Mouse (Mus musculus) retina, adult 2 months (tissue): Measurements from ENCODE around the gene Nmt1.

ENCODE experiments used
- DNase-seq: peaks from one replicate; pipeline ENCODE4 v3.0.0-alpha.2; 2012; ENCODE audit warnings: low read depth, low spot score

Nmt1 gene

DNA sequence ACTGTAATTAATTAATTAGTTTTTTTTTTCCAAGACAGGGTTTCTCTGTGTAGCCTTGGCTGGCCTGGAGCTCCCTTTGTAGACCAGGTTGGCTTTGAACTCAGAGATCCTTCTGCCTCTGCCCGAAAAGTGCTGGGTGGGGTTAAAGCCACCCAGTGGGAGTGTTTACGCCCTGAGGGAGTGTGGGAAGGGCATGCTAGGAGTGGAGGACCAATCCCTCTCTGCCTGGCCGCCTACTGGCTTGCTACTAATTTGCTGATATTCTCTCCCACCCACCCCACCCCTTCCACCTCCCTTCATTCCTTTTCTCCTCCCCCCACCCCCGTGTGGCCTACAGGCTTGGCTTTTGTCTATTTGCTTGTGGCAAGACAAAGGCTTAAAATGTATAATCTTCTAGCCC is 78.4 kb downstream of the Nmt1 start:
- DNase-seq: no peak

DNA sequence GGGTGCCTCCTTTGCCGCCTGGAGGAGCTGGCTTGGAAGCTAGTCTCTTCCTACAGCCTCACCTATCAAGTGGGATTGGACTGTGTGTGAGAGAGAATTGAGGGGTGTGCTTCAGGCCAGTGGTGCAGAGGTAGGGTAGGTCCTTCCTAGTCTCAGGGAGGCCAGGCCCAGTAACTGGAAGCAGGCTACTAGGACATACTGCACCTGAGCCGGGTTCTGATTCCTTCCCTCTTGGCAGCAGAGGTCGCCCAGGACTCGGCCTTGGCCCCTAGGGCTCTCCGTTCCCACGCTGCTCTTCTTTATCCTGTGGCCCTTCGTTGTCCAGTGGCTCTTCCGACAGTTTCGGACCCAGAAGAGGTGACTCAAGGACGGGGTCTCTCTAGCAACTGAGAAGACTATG is 83.3 kb downstream of the Nmt1 start:
- DNase-seq: no peak

DNA sequence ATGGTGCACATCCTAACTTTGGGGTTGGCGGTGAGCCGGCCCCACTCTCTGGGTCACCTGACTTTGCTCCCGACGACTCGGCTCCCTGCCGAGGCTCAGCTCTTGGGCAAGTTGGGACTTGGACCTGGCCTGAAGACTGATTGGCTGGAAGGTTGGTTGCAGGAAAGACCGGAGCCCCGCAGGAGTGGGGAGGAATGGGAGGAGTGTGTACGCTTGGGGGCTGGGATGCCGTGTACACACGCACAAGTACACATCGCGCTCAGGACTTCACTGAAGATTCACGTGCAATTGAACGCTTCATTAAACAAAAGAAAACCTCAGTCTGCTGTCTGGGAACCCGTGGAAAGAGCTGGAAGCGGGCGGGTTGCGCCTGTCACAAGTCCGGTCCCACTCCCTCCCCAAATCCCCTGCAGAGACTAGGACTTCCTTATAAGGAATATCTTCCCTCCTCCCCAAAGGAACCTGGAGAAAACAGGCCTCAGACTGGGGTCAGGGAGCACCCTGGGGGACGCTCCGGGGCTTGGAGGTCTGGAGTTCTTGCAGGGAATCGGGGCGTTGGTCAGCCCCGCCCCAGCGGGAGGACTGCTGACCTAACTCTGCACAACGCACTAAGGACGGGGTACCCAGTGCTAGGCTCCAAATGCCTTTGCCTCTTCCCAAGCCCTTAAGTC is 84.0 kb downstream of the Nmt1 start:
- DNase-seq: no peak

DNA sequence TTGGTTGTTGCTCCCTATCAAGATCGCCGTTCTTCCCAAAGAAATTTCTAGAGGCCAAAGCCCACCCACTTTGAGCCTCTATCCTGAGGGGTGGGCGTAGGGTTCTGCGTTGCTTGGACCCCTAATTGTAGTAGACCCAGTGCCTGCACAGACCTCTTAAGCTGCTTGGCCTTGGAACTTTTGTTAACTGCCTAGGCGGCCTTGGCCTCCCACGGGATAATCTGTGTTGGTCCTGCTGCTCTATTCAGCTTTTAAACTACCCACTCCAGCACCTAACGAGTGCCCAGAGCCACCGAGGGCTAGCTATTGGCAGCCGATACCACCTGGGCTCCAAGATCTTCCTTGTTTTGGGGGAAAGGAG is 84.5 kb downstream of the Nmt1 start:
- DNase-seq: no peak

DNA sequence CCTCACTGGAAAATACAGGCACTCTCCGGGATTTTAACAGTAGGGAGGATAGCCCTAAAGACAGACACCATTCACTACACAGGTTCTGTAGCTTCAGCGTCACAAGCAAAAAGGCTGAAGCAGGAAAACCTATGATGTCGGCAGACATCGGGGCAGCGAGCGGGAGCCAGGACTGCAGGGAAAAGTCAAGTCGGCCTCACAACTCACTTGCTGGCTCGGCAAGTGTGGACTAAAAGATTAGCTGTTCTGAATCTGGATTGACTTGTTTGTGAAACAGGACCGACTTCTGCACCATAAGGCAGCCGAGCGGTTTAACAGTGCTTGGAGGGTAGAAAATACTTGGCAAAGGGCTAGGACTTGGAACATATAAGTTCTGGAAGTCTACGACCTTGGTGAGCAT is 85.0 kb downstream of the Nmt1 start:
- no peak for DNase-seq

DNA sequence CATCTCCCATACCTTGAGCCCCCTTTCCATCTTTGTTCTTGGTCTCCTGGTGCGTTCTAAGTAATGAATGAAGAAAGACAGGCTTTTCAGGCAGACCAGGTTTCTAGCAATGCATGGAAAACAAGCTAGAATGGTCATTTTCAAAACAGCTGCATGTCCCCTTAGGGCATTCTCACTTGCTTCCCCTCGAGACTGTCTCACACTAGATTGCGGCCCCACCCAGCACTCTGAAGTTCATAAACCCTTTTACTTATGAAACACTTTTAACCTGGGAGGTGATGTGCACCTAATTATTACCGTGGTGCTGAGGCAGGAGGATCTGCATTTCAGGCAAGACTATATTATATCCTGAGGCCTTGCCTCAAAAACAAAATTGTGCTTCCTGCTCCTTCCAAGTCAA is 85.8 kb downstream of the Nmt1 start:
- DNase-seq: no peak

DNA sequence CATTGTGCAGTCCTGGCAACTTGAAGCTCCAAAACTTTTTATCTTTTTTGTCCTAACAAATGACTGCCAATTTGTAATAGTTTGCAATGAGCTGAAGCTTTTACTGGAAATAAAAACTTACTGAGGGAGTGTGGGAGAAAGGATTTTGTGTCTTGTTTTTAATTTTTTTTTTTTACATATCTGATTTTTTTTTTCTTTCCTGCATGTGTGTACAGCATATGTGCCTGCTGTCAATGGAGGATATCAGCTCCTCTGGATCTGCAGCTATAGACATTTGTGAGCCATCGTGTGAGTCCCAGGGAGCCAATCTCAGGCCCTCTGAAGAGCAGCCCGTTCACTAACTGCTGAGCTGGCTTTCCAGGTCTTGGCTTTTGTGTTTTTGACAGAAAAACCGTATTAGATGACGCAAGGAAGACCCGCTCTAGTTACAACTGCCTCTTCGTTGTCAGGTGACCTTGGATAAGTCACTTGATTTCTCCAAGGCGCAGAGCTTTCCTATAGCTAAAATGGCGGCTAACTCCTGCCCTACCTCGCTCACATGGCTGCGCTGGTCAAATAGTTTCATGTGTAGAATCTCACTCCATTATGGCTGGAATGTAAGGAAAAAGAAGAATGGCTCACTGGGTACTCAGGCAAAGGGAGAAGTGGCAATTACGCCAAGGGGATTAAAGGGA is 86.4 kb downstream of the Nmt1 start:
- DNase-seq: no peak

DNA sequence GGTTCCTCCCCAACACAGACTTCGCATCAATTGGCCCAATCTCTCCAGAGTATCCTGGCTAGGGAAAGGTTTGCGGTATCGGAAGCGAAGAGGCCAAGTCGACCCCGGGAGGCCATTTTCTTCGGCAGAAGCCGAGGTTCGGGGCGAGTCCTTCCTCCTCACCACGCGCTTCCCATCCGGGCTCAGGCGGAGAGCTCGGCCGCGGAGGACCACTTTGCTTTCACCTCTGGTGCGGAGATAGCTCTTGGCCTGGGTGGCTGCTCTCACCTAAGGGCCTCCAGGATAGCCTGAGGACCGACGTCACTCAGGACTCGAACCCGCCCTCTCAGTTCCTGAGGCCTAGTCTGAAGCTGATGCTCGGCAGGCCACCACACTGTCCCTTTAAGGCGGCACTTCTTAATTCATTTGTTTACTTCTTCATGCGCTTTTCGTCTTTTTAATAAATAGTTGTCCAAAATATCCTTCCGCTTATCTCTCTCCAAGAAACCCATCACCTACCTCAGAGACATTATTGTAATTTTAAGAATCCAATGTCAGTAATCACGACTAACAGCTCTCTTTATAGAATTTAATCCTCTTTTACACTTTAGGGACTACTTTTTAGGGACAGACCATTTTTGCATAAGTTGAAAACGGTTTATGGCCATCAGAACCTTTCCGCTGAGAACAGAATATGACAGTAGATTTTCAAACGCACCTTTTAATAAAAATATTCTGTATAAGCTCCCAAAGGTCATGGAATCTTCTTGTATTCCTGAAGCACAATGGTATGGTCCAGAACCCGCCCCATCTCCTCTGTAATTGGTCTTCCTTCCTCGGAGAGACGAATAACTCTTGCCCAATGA is 87.4 kb downstream of the Nmt1 start:
- peak; percentile 70 for DNase-seq

DNA sequence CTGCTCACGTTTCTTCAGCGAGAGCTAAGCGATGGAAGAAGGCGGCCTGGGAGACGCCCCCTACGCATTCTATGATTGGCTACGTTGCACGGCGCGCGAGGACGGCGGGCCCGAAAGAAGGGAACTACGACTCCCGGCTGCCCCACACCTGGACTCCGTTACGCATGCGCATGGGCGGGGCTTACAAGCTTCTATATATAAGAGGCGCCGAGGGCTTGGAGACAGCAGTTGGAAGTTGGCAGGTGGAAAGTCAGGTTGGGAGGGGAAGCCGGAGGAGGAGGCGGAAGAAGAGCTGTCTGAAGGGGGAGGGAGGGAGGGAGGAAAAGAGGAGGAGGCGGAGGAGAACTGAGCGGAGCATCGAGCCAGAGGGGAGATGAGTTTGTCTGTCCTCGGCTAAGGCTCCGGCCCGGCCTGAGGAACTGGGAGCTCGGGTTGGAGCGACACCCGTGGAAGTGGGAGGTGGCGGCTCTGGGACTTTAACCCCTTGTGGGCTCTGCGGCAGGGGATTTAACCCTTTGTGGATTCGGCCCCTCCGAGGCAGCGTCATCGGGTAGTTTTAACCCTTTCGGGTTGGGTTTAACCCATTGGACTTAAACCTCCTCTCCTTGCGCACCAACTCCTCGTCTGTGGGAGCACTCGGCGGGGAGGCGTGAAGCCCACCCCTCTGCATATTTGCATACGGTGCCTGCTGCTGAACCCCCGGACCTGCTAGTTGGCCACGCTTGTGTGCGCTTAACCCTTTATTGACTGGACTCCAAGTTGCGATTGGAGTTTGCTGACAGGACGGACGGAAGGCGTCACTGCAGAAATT is 88.2 kb downstream of the Nmt1 start, which contains the start of gene Hexim1:
Gene Hexim1, plus strand, starts transcription at position 224 of the 811 bp plus-strand sequence.
- peak; percentile 100 for DNase-seq

DNA sequence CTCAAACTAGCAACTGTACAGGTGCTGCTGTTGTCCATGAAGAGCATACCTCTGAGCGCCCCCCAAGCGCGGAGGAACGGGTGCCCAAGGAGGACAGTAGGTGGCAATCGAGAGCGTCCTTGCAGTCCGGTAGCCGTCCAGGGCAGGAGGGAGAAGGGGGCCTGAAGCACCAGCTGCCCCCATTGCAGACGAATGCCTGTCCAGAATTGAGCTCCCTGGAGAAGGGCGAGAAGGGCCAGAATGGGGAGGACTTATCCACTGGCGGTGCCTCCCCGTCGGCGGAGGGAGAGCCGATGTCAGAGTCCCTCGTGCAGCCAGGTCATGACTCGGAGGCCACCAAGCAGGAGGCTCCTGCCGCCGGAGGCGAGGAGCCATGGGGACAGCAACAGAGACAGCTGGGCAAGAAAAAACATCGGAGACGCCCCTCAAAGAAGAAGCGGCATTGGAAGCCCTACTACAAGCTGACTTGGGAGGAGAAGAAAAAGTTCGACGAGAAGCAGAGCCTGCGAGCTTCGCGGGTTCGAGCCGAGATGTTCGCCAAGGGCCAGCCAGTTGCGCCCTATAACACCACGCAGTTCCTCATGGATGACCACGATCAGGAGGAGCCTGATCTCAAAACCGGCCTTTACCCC is 89.1 kb downstream of the Nmt1 start:
- DNase-seq: no peak

DNA sequence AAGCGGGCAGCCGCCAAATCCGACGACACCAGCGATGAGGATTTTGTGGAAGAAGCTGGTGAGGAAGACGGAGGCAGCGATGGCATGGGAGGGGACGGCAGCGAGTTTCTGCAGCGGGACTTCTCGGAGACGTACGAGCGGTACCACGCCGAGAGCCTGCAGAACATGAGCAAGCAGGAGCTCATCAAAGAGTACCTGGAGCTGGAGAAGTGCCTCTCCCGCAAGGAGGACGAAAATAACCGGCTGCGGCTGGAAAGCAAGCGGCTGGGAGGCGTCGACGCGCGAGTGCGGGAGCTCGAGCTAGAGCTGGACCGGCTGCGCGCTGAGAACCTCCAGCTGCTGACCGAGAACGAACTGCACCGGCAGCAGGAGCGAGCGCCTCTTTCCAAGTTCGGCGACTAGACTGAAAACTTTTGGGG is 89.6 kb downstream of the Nmt1 start:
- no peak for DNase-seq
